Mouse (Mus musculus) mammary gland, adult 2 months (tissue): ENCODE results near the gene Krt78. TPM values are rescaled to one million over a fixed set of nuclear protein-coding genes. Genes with fewer than 3 reads are reported as not detected.

Experiments used
- polyA plus RNA-seq: library from polyadenylated mRNA; depleted of rRNA; stranded (reverse); fragments of >200 nt; gene quantifications from 2 replicates; pipeline ENCODE4 v1.2.3, GENCODE M21; 2012; ENCODE audit warnings: low replicate concordance; rRNA removed

Krt78 gene
- 0.36 and 0.70 TPM in 2 replicates for polyA plus RNA-seq

DNA sequence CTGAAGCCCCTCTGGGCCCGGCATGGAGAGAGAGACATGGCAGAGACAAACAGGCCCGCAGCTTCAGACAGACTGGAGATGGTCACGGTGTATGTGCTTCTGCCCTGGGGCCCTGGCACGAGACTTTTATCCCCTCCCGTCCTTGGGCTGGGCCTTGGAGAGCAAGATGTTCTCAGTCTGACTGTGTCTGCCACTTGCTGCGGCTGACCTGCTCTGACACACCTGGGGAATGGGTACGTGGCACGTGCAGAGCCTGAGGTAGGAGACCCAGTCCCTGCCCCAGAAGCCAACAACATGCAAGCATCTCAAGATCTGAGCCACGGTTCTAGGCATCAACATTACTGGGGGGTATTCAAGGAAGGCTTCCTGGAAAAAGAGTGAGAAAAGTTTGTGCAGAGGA lies at the start of gene Krt78:
Krt78 (minus strand) TSS at position 101 of the 400 bp plus-strand sequence.

DNA sequence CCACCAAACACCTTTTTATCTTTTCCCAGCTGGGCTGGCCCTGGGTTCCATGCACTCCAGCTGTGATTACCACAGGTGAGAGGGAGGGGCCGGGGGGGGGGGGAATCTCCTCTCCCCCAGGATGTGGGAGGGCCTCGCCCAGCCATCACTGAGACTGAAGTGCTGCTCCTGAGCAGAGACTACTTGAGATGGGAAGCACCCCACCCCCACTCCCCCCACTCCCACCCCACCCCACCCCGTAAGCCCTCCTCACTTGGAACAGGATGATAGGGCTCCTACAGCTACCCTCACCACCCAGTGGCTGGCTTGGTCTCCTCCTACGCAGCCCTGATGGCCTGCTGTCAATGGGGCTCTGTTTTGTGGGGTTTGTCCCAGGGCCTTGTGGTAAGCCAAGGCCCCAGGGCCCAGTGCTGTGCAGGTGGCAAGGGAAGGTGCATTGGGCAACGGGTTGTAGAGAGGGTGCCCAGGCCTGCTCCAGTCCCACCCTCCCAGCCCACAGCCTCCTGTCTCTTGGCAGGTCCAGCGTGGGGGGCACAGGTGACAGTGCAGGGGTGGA lies 13.7 kb downstream of the Krt78 start, which contains the start of gene Krt79:
Krt79 (minus strand) TSS at position 51 of the 556 bp plus-strand sequence.

DNA sequence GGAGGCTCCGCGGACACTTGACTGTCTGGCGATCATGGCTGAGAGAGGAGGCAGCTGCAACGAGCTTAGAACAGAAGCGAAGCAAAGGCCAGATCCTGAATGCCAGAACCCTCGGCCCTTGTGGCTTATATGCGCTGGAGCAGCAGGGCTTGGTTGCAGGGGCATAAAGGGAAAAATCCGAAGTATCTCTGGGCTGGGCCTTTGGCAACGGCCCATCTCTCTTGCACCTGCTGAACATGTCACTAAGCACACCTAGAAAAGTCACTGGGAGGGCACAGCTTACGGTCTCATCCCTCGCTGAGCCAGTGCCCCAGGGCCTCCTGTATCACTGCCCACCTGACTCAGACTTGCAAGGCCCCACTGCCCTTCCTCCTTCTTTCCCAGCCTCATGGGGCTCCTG lies 29.5 kb downstream of the Krt78 start, which contains the start of gene Krt4:
Krt4 (minus strand) TSS at position 101 of the 400 bp plus-strand sequence.

Other genes with a start within 250 kb of the Krt78 start
- 44.7 and 80.1 TPM in 2 replicates for gene Krt5, start 241.4 kb downstream of the Krt78 start, polyA plus RNA-seq
- gene Krt71, start 211.2 kb downstream of the Krt78 start, polyA plus RNA-seq: 0.32 and 0.33 TPM in 2 replicates
- not detected in 2 replicates for gene Krt72, start 167.8 kb downstream of the Krt78 start, polyA plus RNA-seq
- 0.09 TPM in 1 of 2 replicates, not detected in the other for gene Krt73, start 151.9 kb downstream of the Krt78 start, polyA plus RNA-seq
- gene Krt2, start 136.1 kb downstream of the Krt78 start, polyA plus RNA-seq: not detected in 2 replicates
- 0.33 and 7.3 TPM in 2 replicates for gene Krt1, start 103.5 kb downstream of the Krt78 start, polyA plus RNA-seq
- 1.3 and 31.1 TPM in 2 replicates for gene Krt77, start 84.6 kb downstream of the Krt78 start, polyA plus RNA-seq
- gene Krt76, start 61.4 kb downstream of the Krt78 start, polyA plus RNA-seq: not detected in 2 replicates
- 0.57 and 1.0 TPM in 2 replicates for gene Krt4, start 29.6 kb downstream of the Krt78 start, polyA plus RNA-seq
- 0.96 and 18.1 TPM in 2 replicates for gene Krt79, start 14.0 kb downstream of the Krt78 start, polyA plus RNA-seq
- gene Krt8, start 50.2 kb upstream of the Krt78 start, polyA plus RNA-seq: 190 and 281 TPM in 2 replicates
- gene Krt18, start 73.9 kb upstream of the Krt78 start, polyA plus RNA-seq: 200 and 262 TPM in 2 replicates
- 45.8 and 64.3 TPM in 2 replicates for gene Eif4b, start 119.5 kb upstream of the Krt78 start, polyA plus RNA-seq
- 109 and 137 TPM in 2 replicates for gene Tns2, start 146.1 kb upstream of the Krt78 start, polyA plus RNA-seq
- gene Spryd3, start 181.9 kb upstream of the Krt78 start, polyA plus RNA-seq: 34.5 and 35.3 TPM in 2 replicates
- gene Igfbp6, start 190.1 kb upstream of the Krt78 start, polyA plus RNA-seq: 247 and 395 TPM in 2 replicates
- gene Soat2, start 196.2 kb upstream of the Krt78 start, polyA plus RNA-seq: 0.95 and 1.1 TPM in 2 replicates
- 24.1 and 33.0 TPM in 2 replicates for gene Zfp740, start 249.0 kb upstream of the Krt78 start, polyA plus RNA-seq